In genomic region chr16:33151558-33151957, GRCm38 (mm10) we compare ENCODE assay signal across 8 mouse cellular contexts. TPM values are rescaled to one million over a fixed set of nuclear protein-coding genes. Genes with fewer than 3 reads are reported as not detected.
A peak's percentile ranks its signal among the peaks of the same experiment; 100 is the strongest.
DNase-seq lines count a peak whose midpoint lies in the region; ATAC-seq lines count a peak whose summit lies in the region.

No protein-coding gene starts in this region.

- no peak for DNase-seq in cerebellum, postnatal 4 days (ENCODE audit: low spot score in 2 of 2)
- peak; percentile 95 for DNase-seq in brain, adult 2 months (ENCODE audit: low read depth, low spot score)
- DNase-seq in frontal cortex, postnatal 10 days (ENCODE audit: low spot score in 2 of 2) = peak; percentile 50 to 58
- DNase-seq in left cerebral cortex, postnatal 14 days (ENCODE audit: low spot score in 2 of 2) = peak; percentile 71 to 85
- no peak for DNase-seq in spleen, postnatal 10 days (ENCODE audit: low spot score in 2 of 2)
- DNase-seq in c-Kit-positive CD71-positive TER-119-positive erythroid progenitor cells, embryonic 14.5 days (ENCODE audit: low spot score) = no peak

- intact Hi-C loops in left cerebral cortex, postnatal 14 days (cut with DNase I) = loop anchor here (2.0 to 10.0 kb wide), 2 partner anchors 27 to 127 kb away; no protein-coding TSS in a partner anchor

- peak; percentile 41; the same call in 1 of the 2 replicates for ATAC-seq in cerebellum, adult (ENCODE audit: insufficient number of reproducible peaks, low FRiP score, low TSS enrichment)
- ATAC-seq in inflammation-experienced regulatory T-cells, adult 6 months = no peak

RNA-seq across cellular contexts. Expression of gene Osbpl11, which starts 33.3 kb away (rescaled TPM):
- total RNA-seq in left cerebral cortex, postnatal 14 days (2021) = 10 to 100 TPM; 16.6 to 22.5 TPM
- polyA plus RNA-seq in inflammation-experienced regulatory T-cells, adult 6 months (2017; shearing (Covaris generic)) = 1 to 10 TPM; 5.7 to 8.9 (median 7.8) TPM

Comparison
In these comparisons a context has a peak if more than half of its experiments do, and no peak if none do; other contexts are left out.
1. DNase-seq: peak in brain, adult 2 months (single experiment), frontal cortex, postnatal 10 days (2 of 2) and left cerebral cortex, postnatal 14 days (2 of 2); none in cerebellum, postnatal 4 days (0 of 2), spleen, postnatal 10 days (0 of 2) and c-Kit-positive CD71-positive TER-119-positive erythroid progenitor cells, embryonic 14.5 days (single experiment).